Mouse (Mus musculus): ENCODE data around the gene Kcnj11. TPM values are rescaled to one million over a fixed set of nuclear protein-coding genes. Genes with fewer than 3 reads are reported as not detected.

Gene Kcnj11
- polyA plus RNA-seq, 1 experiment from 2014 or later: 3.7 TPM

- 81% methylated on average over 7 of the region's 7 CpGs for WGBS
Measured at GRCm38 (mm10) chr7:46130723-46131122, 30.2 kb upstream of the Kcnj11 start.

GRCm38 (mm10) chr7:46129463-46130179 lies 29.1 kb upstream of the Kcnj11 start:
- Histone ChIP-seq H3K4me2 (ENCODE audit: low read length) (no peak overlapping the region), H3K9me3 (ENCODE audit: control insufficient read depth, low read length) (no peaks in the 10 kb centered on the region), H3K4me1 (ENCODE audit: control insufficient read depth, insufficient read depth, low read depth, low read length) (peaks cover 12% of the 10 kb centered on the region), H3K27ac (ENCODE audit: low read depth, low read length) (no peak overlapping the region), H3K4me3 (ENCODE audit: low read length) (no peak overlapping the region), H3K27me3 (replicated peaks; ENCODE audit: control insufficient read depth, insufficient read depth, low read length) (no peaks in the 10 kb centered on the region), H3K36me3 (ENCODE audit: control insufficient read depth, insufficient read depth, low read length) (no peaks in the 10 kb centered on the region), H3K9ac (ENCODE audit: low read depth, low read length) (no peak overlapping the region)
- 29% methylated on average over 7 of the region's 7 CpGs for WGBS
- peak; percentile 37; the same call in 1 of the 2 replicates for ATAC-seq

More at GRCm38 (mm10) chr7:46130723-46131122, 30.2 kb upstream of the Kcnj11 start:
- H3K36me3 ChIP-seq (ENCODE audit: control insufficient read depth, insufficient read depth, low read length): no peaks in the 10 kb centered on the region
- no peak overlapping the region for H3K9ac ChIP-seq (ENCODE audit: low read depth, low read length)
- H3K27me3 ChIP-seq (replicated peaks; ENCODE audit: control insufficient read depth, insufficient read depth, low read length): no peaks in the 10 kb centered on the region
- H3K9me3 ChIP-seq (ENCODE audit: control insufficient read depth, low read length): no peaks in the 10 kb centered on the region
- no peak overlapping the region for H3K4me3 ChIP-seq (ENCODE audit: low read length)
- peaks cover 12% of the 10 kb centered on the region for H3K4me1 ChIP-seq (ENCODE audit: control insufficient read depth, insufficient read depth, low read depth, low read length)
- no peak overlapping the region for H3K4me2 ChIP-seq (ENCODE audit: low read length)
- ATAC-seq: no peak
- no peak overlapping the region for H3K27ac ChIP-seq (ENCODE audit: low read depth, low read length)

- Histone ChIP-seq H3K9ac (ENCODE audit: low read depth, low read length) (no peak overlapping the region), H3K4me2 (ENCODE audit: low read length) (no peak overlapping the region), H3K4me3 (ENCODE audit: low read length) (no peak overlapping the region), H3K4me1 (ENCODE audit: control insufficient read depth, insufficient read depth, low read depth, low read length) (peaks cover 9% of the 10 kb centered on the region), H3K27ac (ENCODE audit: low read depth, low read length) (no peak overlapping the region), H3K27me3 (replicated peaks; ENCODE audit: control insufficient read depth, insufficient read depth, low read length) (no peaks in the 10 kb centered on the region), H3K9me3 (ENCODE audit: control insufficient read depth, low read length) (no peaks in the 10 kb centered on the region), H3K36me3 (ENCODE audit: control insufficient read depth, insufficient read depth, low read length) (no peaks in the 10 kb centered on the region)
- whole genome bisulfite sequencing: 22% methylated on average over 7 of the region's 7 CpGs
- peak; percentile 57 for ATAC-seq
Measured at GRCm38 (mm10) chr7:46128196-46128595, 27.6 kb upstream of the Kcnj11 start.

- ATAC-seq: no peak
- no peaks in the 10 kb centered on the region for H3K4me1 ChIP-seq (ENCODE audit: control insufficient read depth, insufficient read depth, low read depth, low read length)
- no peaks in the 10 kb centered on the region for H3K36me3 ChIP-seq (ENCODE audit: control insufficient read depth, insufficient read depth, low read length)
- H3K27ac ChIP-seq (ENCODE audit: low read depth, low read length): no peak overlapping the region
- 78% methylated on average over 11 of the region's 11 CpGs for WGBS
- no peak overlapping the region for H3K4me2 ChIP-seq (ENCODE audit: low read length)
- no peak overlapping the region for H3K9ac ChIP-seq (ENCODE audit: low read depth, low read length)
- no peaks in the 10 kb centered on the region for H3K27me3 ChIP-seq (replicated peaks; ENCODE audit: control insufficient read depth, insufficient read depth, low read length)
- H3K9me3 ChIP-seq (ENCODE audit: control insufficient read depth, low read length): no peaks in the 10 kb centered on the region
- H3K4me3 ChIP-seq (ENCODE audit: low read length): no peak overlapping the region
Measured at GRCm38 (mm10) chr7:46125340-46125739, 24.8 kb upstream of the Kcnj11 start.

GRCm38 (mm10) chr7:46124460-46124859 lies 23.9 kb upstream of the Kcnj11 start:
- peak; percentile 37; the same call in 1 of the 2 replicates for ATAC-seq
- WGBS: 53% methylated on average over 6 of the region's 6 CpGs
- H3K4me3 ChIP-seq (ENCODE audit: low read length): no peak overlapping the region

GRCm38 (mm10) chr7:46122964-46123363 lies 22.4 kb upstream of the Kcnj11 start:
- H3K9me3 ChIP-seq (ENCODE audit: control insufficient read depth, low read length): no peaks in the 10 kb centered on the region
- no peaks in the 10 kb centered on the region for H3K27me3 ChIP-seq (replicated peaks; ENCODE audit: control insufficient read depth, insufficient read depth, low read length)
- H3K4me2 ChIP-seq (ENCODE audit: low read length): no peak overlapping the region
- H3K27ac ChIP-seq (ENCODE audit: low read depth, low read length): no peak overlapping the region
- peak; percentile 29; the same call in 1 of the 2 replicates for ATAC-seq
- no peak overlapping the region for H3K9ac ChIP-seq (ENCODE audit: low read depth, low read length)
- no peak overlapping the region for H3K4me3 ChIP-seq (ENCODE audit: low read length)
- WGBS: 43% methylated on average over 4 of the region's 4 CpGs
- no peaks in the 10 kb centered on the region for H3K36me3 ChIP-seq (ENCODE audit: control insufficient read depth, insufficient read depth, low read length)
- H3K4me1 ChIP-seq (ENCODE audit: control insufficient read depth, insufficient read depth, low read depth, low read length): no peaks in the 10 kb centered on the region

More at GRCm38 (mm10) chr7:46124460-46124859, 23.9 kb upstream of the Kcnj11 start:
- Histone ChIP-seq H3K9me3 (ENCODE audit: control insufficient read depth, low read length) (no peaks in the 10 kb centered on the region), H3K9ac (ENCODE audit: low read depth, low read length) (no peak overlapping the region; the same call in 1 of the 2 replicates), H3K36me3 (ENCODE audit: control insufficient read depth, insufficient read depth, low read length) (no peaks in the 10 kb centered on the region), H3K27ac (ENCODE audit: low read depth, low read length) (no peak overlapping the region), H3K4me1 (ENCODE audit: control insufficient read depth, insufficient read depth, low read depth, low read length) (no peaks in the 10 kb centered on the region), H3K4me2 (ENCODE audit: low read length) (no peak overlapping the region), H3K27me3 (replicated peaks; ENCODE audit: control insufficient read depth, insufficient read depth, low read length) (no peaks in the 10 kb centered on the region)

- Histone ChIP-seq H3K4me3 (ENCODE audit: low read length) (no peak overlapping the region), H3K27ac (ENCODE audit: low read depth, low read length) (no peak overlapping the region), H3K36me3 (ENCODE audit: control insufficient read depth, insufficient read depth, low read length) (no peaks in the 10 kb centered on the region), H3K9me3 (ENCODE audit: control insufficient read depth, low read length) (no peaks in the 10 kb centered on the region), H3K27me3 (replicated peaks; ENCODE audit: control insufficient read depth, insufficient read depth, low read length) (no peaks in the 10 kb centered on the region), H3K4me1 (ENCODE audit: control insufficient read depth, insufficient read depth, low read depth, low read length) (peaks cover 8% of the 10 kb centered on the region), H3K4me2 (ENCODE audit: low read length) (no peak overlapping the region), H3K9ac (ENCODE audit: low read depth, low read length) (no peak overlapping the region)
- WGBS: 94% methylated on average over 16 of the region's 16 CpGs
- ATAC-seq: no peak
Measured at GRCm38 (mm10) chr7:46117035-46117434, 16.5 kb upstream of the Kcnj11 start.

GRCm38 (mm10) chr7:46116118-46116581 lies 15.6 kb upstream of the Kcnj11 start:
- Histone ChIP-seq H3K4me2 (ENCODE audit: low read length) (no peak overlapping the region), H3K4me3 (ENCODE audit: low read length) (no peak overlapping the region), H3K9me3 (ENCODE audit: control insufficient read depth, low read length) (no peaks in the 10 kb centered on the region), H3K27me3 (replicated peaks; ENCODE audit: control insufficient read depth, insufficient read depth, low read length) (no peaks in the 10 kb centered on the region), H3K9ac (ENCODE audit: low read depth, low read length) (no peak overlapping the region), H3K27ac (ENCODE audit: low read depth, low read length) (no peak overlapping the region), H3K4me1 (ENCODE audit: control insufficient read depth, insufficient read depth, low read depth, low read length) (peaks cover 8% of the 10 kb centered on the region), H3K36me3 (ENCODE audit: control insufficient read depth, insufficient read depth, low read length) (no peaks in the 10 kb centered on the region)
- no peak for ATAC-seq
- 63% methylated on average over 10 of the region's 10 CpGs for WGBS

- Histone ChIP-seq H3K4me3 (ENCODE audit: low read length) (no peak overlapping the region), H3K27me3 (replicated peaks; ENCODE audit: control insufficient read depth, insufficient read depth, low read length) (no peaks in the 10 kb centered on the region), H3K4me2 (ENCODE audit: low read length) (no peak overlapping the region), H3K27ac (ENCODE audit: low read depth, low read length) (peak overlapping the region; percentile 21; the same call in 1 of the 2 replicates), H3K4me1 (ENCODE audit: control insufficient read depth, insufficient read depth, low read depth, low read length) (peaks cover 8% of the 10 kb centered on the region), H3K36me3 (ENCODE audit: control insufficient read depth, insufficient read depth, low read length) (no peaks in the 10 kb centered on the region), H3K9ac (ENCODE audit: low read depth, low read length) (no peak overlapping the region), H3K9me3 (ENCODE audit: control insufficient read depth, low read length) (no peaks in the 10 kb centered on the region)
- peak; percentile 27; the same call in 1 of the 2 replicates for ATAC-seq
- WGBS: 29% methylated on average over 3 of the region's 3 CpGs
Measured at GRCm38 (mm10) chr7:46113435-46113834, 12.9 kb upstream of the Kcnj11 start.
